Mouse (Mus musculus) liver, embryonic 15.5 days (tissue): Measurements from ENCODE around the gene Olfr969. TPM values are rescaled to one million over a fixed set of nuclear protein-coding genes. Genes with fewer than 3 reads are reported as not detected.
"Not testable (repeated sequence)": the region's sequence is repeated elsewhere in the genome, so short reads cannot be mapped to it uniquely, and the experiment has no call there.

Experiments
- ATAC-seq: fragments of 200-750 bp; cut with Nextera tagmentation; 2 replicates; pipeline ENCODE4 v1.8.0; 2017; ENCODE audit warnings: moderate number of reproducible peaks, mild to moderate bottlenecking, moderate library complexity; ENCODE audit not compliant: insufficient read depth
- H3K27ac ChIP-seq: fragments of 300-500 bp; sonication (generic); replicated peaks from 2 replicates; pipeline ENCODE4 v1.5.1; 2015; ENCODE audit warnings: mild to moderate bottlenecking, inconsistent platforms
- H3K27me3 ChIP-seq: fragments of 300-500 bp; sonication (generic); 2 replicates; pipeline ENCODE4 v1.6.1; 2015; ENCODE audit warnings: mild to moderate bottlenecking, inconsistent platforms
- H3K36me3 ChIP-seq: fragments of 300-500 bp; sonication (generic); replicated peaks from 2 replicates; pipeline ENCODE4 v1.6.1; 2015; ENCODE audit warnings: moderate library complexity, mild to moderate bottlenecking, inconsistent platforms
- H3K4me1 ChIP-seq: fragments of 300-500 bp; sonication (generic); replicated peaks from 2 replicates; pipeline ENCODE4 v1.6.1; 2015; ENCODE audit warnings: inconsistent platforms
- H3K4me2 ChIP-seq: fragments of 300-500 bp; sonication (generic); 2 replicates; pipeline ENCODE4 v1.6.1; 2015; ENCODE audit warnings: moderate library complexity, mild to moderate bottlenecking, inconsistent platforms
- H3K4me3 ChIP-seq: fragments of 300-500 bp; sonication (generic); replicated peaks from 2 replicates; pipeline ENCODE4 v1.5.1; 2015; ENCODE audit warnings: mild to moderate bottlenecking, inconsistent platforms
- H3K9ac ChIP-seq: fragments of 300-500 bp; sonication (generic); 2 replicates; pipeline ENCODE4 v1.6.1; 2015; ENCODE audit warnings: moderate library complexity, mild to moderate bottlenecking, inconsistent platforms
- H3K9me3 ChIP-seq: fragments of 300-500 bp; sonication (generic); replicated peaks from 2 replicates; pipeline ENCODE4 v1.6.1; 2016; ENCODE audit warnings: inconsistent platforms
- WGBS: fragments of 180-500 bp; shearing (Covaris S2); methylation state at CpG from one replicate; pipeline ENCODE4 v1.1.7; 2015; ENCODE audit warnings: mixed read lengths; ENCODE audit not compliant: insufficient replicate concordance; 5-methylcytosine and 5-hydroxymethylcytosine counted together
- polyA plus RNA-seq: library from polyadenylated mRNA; unstranded; fragments of >200 nt; fragmentation: Nextera tagmentation; extraction: Ambion mirVana; gene quantifications from 2 replicates; pipeline ENCODE4 v1.2.1, GENCODE M21; 2015

Olfr969 gene
- polyA plus RNA-seq, result not detected in 2 replicates

DNA sequence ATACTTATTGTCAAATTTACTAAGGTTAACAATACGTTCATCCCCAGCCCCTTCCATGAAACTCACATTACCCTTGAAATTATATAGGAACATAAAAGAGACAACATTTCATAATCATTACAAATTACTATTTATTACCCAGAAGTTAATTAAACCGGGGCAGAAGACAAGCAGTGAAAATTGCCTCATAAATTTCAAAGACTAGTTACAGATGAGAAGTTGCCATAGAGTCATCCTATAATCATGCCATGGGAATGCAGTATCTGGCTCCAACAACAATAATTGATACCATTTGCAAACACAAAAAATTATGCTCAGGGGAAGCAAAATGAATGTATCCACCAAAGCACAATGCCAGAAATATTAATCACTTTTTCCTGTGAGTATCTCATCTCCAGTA, at the start of gene Olfr969:
TSS of gene Olfr969 (plus strand) at position 388 of the 400 bp plus-strand sequence.
- H3K4me1 ChIP-seq, result no peaks in the 10 kb centered on the region
- H3K27me3 ChIP-seq, result no peaks in the 10 kb centered on the region
- WGBS, result 46% methylated on average over 2 of the region's 2 CpGs
- no peak for ATAC-seq
- no peak within 1 kb of the TSS for H3K4me3 ChIP-seq
- H3K9me3 ChIP-seq, result no peaks in the 10 kb centered on the region
- no peak within 1 kb of the TSS for H3K4me2 ChIP-seq
- no peak within 1 kb of the TSS for H3K9ac ChIP-seq
- no peak within 1 kb of the TSS for H3K27ac ChIP-seq
- H3K36me3 ChIP-seq, result no peaks in the 10 kb centered on the region

- H3K4me3 ChIP-seq, result no peak within 1 kb of the TSS
- no peak within 1 kb of the TSS for H3K4me2 ChIP-seq
- no peaks in the 10 kb centered on the region for H3K4me1 ChIP-seq
- H3K9me3 ChIP-seq, result no peaks in the 10 kb centered on the region
- H3K36me3 ChIP-seq, result no peaks in the 10 kb centered on the region
- no peaks in the 10 kb centered on the region for H3K27me3 ChIP-seq
- H3K9ac ChIP-seq, result no peak within 1 kb of the TSS
- no peak for ATAC-seq
- H3K27ac ChIP-seq, result no peak within 1 kb of the TSS
Observed at GRCm38 (mm10) chr9:39745949-39746348, 44.8 kb upstream of the Olfr969 start, which contains the start of gene Olfr967. Olfr967 (plus strand) TSS chr9:39746249.

- ATAC-seq, result no peak
- 77% methylated on average over 1 of the region's 1 CpGs for WGBS
- Histone ChIP-seq H3K27me3 (no peaks in the 10 kb centered on the region), H3K27ac (no peak overlapping the region), H3K4me2 (no peak overlapping the region), H3K9ac (no peak overlapping the region), H3K4me1 (no peaks in the 10 kb centered on the region), H3K36me3 (no peaks in the 10 kb centered on the region), H3K9me3 (no peaks in the 10 kb centered on the region), H3K4me3 (no peak overlapping the region)
Observed at GRCm38 (mm10) chr9:39746428-39746827, 44.3 kb upstream of the Olfr969 start.

- Histone ChIP-seq H3K27ac (no peak within 1 kb of the TSS), H3K9me3 (no peaks in the 10 kb centered on the region), H3K4me1 (no peaks in the 10 kb centered on the region), H3K27me3 (no peaks in the 10 kb centered on the region), H3K36me3 (no peaks in the 10 kb centered on the region), H3K4me2 (no peak within 1 kb of the TSS), H3K4me3 (no peak within 1 kb of the TSS), H3K9ac (no peak within 1 kb of the TSS)
- 53% methylated on average over 1 of the region's 1 CpGs for WGBS
- no peak for ATAC-seq
Observed at GRCm38 (mm10) chr9:39783153-39783552, 7.6 kb upstream of the Olfr969 start, which contains the start of gene Olfr968. Olfr968 (minus strand) TSS chr9:39783253.

DNA sequence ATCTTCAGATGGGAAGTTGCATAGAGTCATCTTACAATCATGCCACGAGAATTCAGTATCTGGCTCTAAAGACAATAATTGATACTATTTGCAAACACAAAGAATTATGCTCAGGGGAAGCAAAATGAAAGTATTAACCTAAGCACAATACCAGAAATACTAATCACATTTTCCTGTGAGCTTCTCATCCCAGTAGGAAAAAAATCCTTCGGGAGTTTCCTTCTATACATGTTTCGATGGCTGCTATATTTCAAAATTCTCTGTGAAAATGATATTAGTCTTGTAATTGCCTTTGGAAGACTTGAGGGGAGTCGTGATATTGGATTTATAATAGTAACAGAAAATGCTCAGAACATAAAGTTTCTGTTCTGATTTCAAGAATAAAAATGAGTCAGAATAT, 17.8 kb downstream of the Olfr969 start, which contains the start of gene Olfr970:
TSS of gene Olfr970 (plus strand) at position 301 of the 400 bp plus-strand sequence.
- WGBS, result 52% methylated on average over 4 of the region's 4 CpGs
- Histone ChIP-seq H3K36me3 (no peaks in the 10 kb centered on the region), H3K27ac (no peak within 1 kb of the TSS), H3K4me2 (no peak within 1 kb of the TSS), H3K9me3 (no peaks in the 10 kb centered on the region), H3K4me1 (no peaks in the 10 kb centered on the region), H3K4me3 (no peak within 1 kb of the TSS), H3K27me3 (no peaks in the 10 kb centered on the region), H3K9ac (no peak within 1 kb of the TSS)
- no peak for ATAC-seq

GRCm38 (mm10) chr9:39836576-39836975, 45.8 kb downstream of the Olfr969 start, which contains the start of gene Olfr971:
Olfr971 (plus strand) TSS chr9:39836876.
- H3K4me1 ChIP-seq, H3K4me3 ChIP-seq, H3K36me3 ChIP-seq, H3K4me2 ChIP-seq, H3K9ac ChIP-seq, H3K27me3 ChIP-seq, H3K9me3 ChIP-seq, H3K27ac ChIP-seq, ATAC-seq: not testable (repeated sequence)
- 46% methylated on average over 2 of the region's 2 CpGs for WGBS

Other genes starting within 250 kb of the Olfr969 start
- not detected in 2 replicates for gene Olfr958, start 236.9 kb upstream of the Olfr969 start, polyA plus RNA-seq
- not detected in 2 replicates for gene Olfr959, start 215.4 kb upstream of the Olfr969 start, polyA plus RNA-seq
- 3.2 and 4.6 TPM in 2 replicates for gene AW551984, start 186.5 kb upstream of the Olfr969 start, polyA plus RNA-seq
- not detected in 2 replicates for gene Olfr148, start 180.3 kb upstream of the Olfr969 start, polyA plus RNA-seq
- not detected in 2 replicates for gene Olfr960, start 169.6 kb upstream of the Olfr969 start, polyA plus RNA-seq
- not detected in 2 replicates for gene Olfr961, start 145.9 kb upstream of the Olfr969 start, polyA plus RNA-seq
- not detected in 2 replicates for gene Olfr963, start 123.7 kb upstream of the Olfr969 start, polyA plus RNA-seq
- gene Olfr149, start 83.8 kb upstream of the Olfr969 start, polyA plus RNA-seq, result not detected in 2 replicates
- not detected in 2 replicates for gene Olfr965, start 79.6 kb upstream of the Olfr969 start, polyA plus RNA-seq
- gene Olfr150, start 60.0 kb upstream of the Olfr969 start, polyA plus RNA-seq, result not detected in 2 replicates
- gene Olfr967, start 44.7 kb upstream of the Olfr969 start, polyA plus RNA-seq, result not detected in 2 replicates
- gene Olfr968, start 7.7 kb upstream of the Olfr969 start, polyA plus RNA-seq, result not detected in 2 replicates
- gene Olfr970, start 17.9 kb downstream of the Olfr969 start, polyA plus RNA-seq, result not detected in 2 replicates
- not detected in 2 replicates for gene Olfr971, start 45.9 kb downstream of the Olfr969 start, polyA plus RNA-seq
- not detected in 2 replicates for gene Olfr972, start 75.5 kb downstream of the Olfr969 start, polyA plus RNA-seq
- not detected in 2 replicates for gene Olfr229, start 116.4 kb downstream of the Olfr969 start, polyA plus RNA-seq
- gene Olfr974, start 146.6 kb downstream of the Olfr969 start, polyA plus RNA-seq, result not detected in 2 replicates
- gene Olfr975, start 161.1 kb downstream of the Olfr969 start, polyA plus RNA-seq, result not detected in 2 replicates
- gene Olfr976, start 170.2 kb downstream of the Olfr969 start, polyA plus RNA-seq, result not detected in 2 replicates
- not detected in 2 replicates for gene Olfr978, start 201.2 kb downstream of the Olfr969 start, polyA plus RNA-seq
- not detected in 2 replicates for gene Olfr979, start 212.5 kb downstream of the Olfr969 start, polyA plus RNA-seq
- not detected in 2 replicates for gene Olfr980, start 218.6 kb downstream of the Olfr969 start, polyA plus RNA-seq
- gene Olfr981, start 230.5 kb downstream of the Olfr969 start, polyA plus RNA-seq, result not detected in 2 replicates